Mouse (Mus musculus): ENCODE results near the gene Ctnnbip1. TPM values are rescaled to one million over a fixed set of nuclear protein-coding genes. Genes with fewer than 3 reads are reported as not detected.
A peak's percentile ranks its signal among the peaks of the same experiment; 100 is the strongest.

The Ctnnbip1 gene
- polyA plus RNA-seq, 1 experiment from 2014 or later = 65.2 TPM

DNA sequence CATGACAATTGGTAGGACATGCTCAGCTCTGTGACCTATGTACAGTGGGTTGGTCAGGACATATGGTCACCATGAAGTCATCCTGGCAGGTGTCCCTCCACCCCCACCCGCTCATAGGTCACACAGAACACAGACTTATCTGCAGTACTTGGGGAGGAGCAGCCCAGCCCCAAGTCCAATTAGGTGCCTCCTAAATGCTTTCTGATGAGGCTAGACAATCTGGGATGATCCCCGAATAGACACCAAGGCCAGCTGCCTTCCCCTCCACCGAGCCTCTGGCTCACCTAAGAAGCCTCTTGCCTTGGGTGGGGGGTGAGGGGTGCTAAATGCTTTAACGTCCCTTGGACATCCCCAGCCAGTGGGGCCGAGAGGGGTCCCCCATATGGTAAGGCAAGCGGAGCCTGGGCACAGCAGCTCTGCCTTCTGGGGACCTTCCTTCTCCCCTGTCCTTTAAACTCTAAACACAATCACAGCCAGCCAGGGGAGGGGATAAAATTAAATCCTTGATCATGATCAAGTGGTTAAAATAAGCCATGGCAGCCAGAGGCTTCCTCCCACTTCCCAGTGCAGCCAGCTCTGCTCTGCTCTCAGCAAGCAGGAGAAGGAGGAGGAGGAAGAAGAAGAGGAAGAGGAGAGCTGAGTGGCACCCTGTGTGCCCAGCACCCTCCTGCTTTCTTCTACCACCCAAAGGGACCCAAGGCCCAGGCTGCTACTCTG, 51.9 kb downstream of the Ctnnbip1 start:
- no peak for ATAC-seq (ENCODE audit: low FRiP score)
- H3K9ac ChIP-seq (ENCODE audit: low read depth, low read length) = no peak overlapping the region
- no peaks in the 10 kb centered on the region; the same call in 1 of the 2 replicates for H3K4me1 ChIP-seq (replicated peaks; ENCODE audit: control insufficient read depth, insufficient read depth, low read length)
- H3K27me3 ChIP-seq (ENCODE audit: control insufficient read depth, insufficient read depth, low read length) = no peaks in the 10 kb centered on the region
- H3K4me3 ChIP-seq (ENCODE audit: low read depth, low read length) = no peak overlapping the region
- no peaks in the 10 kb centered on the region for H3K36me3 ChIP-seq (ENCODE audit: control insufficient read depth, insufficient read depth, low read length)
- H3K9me3 ChIP-seq (ENCODE audit: control insufficient read depth, low read length) = no peaks in the 10 kb centered on the region
- H3K4me2 ChIP-seq (replicated peaks; ENCODE audit: low read depth, low read length) = no peak overlapping the region
- 82% methylated on average over 6 of the region's 6 CpGs for WGBS
- H3K27ac ChIP-seq (ENCODE audit: low read depth, low read length) = no peak overlapping the region
- no peak for DNase-seq (ENCODE audit: low spot score)

DNA sequence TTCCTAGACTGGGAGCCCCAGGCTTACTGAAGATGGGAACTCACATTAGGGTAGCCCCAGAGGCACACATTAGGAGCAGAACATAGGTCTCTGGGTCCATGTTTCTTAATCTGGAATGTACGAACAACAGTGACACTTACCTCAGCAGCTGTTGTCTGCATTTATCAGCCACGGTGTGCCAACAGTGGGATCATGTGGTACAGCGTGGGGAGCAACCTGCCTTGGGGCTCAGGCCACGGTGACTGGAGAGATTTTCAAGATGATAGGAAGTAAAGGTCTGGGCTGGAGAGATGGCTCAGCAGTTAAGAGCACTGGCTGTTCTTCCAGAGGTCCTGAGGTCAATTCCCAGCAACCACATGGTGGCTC, 52.4 kb downstream of the Ctnnbip1 start:
- Histone ChIP-seq H3K4me3 (ENCODE audit: low read depth, low read length) (no peak overlapping the region), H3K9me3 (ENCODE audit: control insufficient read depth, low read length) (no peaks in the 10 kb centered on the region), H3K27me3 (ENCODE audit: control insufficient read depth, insufficient read depth, low read length) (no peaks in the 10 kb centered on the region), H3K36me3 (ENCODE audit: control insufficient read depth, insufficient read depth, low read length) (no peaks in the 10 kb centered on the region), H3K4me2 (replicated peaks; ENCODE audit: low read depth, low read length) (no peak overlapping the region), H3K9ac (ENCODE audit: low read depth, low read length) (no peak overlapping the region), H3K4me1 (replicated peaks; ENCODE audit: control insufficient read depth, insufficient read depth, low read length) (no peaks in the 10 kb centered on the region; the same call in 1 of the 2 replicates), H3K27ac (ENCODE audit: low read depth, low read length) (no peak overlapping the region)
- DNase-seq (ENCODE audit: low spot score) = no peak
- 84% methylated on average over 4 of the region's 4 CpGs for WGBS
- ATAC-seq (ENCODE audit: low FRiP score) = no peak

DNA sequence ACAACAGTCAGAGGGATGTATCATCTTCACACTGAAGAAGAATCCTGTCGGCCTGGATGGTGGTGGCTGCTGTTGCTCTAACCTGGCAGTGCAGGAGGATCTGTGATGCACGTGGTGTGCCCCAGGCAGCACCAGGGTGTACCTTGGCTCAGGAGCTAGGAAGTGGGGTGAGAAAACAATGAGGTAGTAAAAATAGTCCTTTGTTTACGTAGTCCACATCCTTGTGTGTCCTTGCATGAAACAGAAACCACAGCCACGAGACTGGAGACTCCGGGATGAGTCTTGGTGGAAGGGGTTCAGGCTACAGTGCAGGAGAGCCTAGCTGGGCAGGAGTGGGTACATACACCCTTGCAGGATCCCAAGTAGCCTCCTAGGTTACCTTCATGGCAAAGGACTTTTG, 53.2 kb downstream of the Ctnnbip1 start:
- no peaks in the 10 kb centered on the region for H3K27me3 ChIP-seq (ENCODE audit: control insufficient read depth, insufficient read depth, low read length)
- no peaks in the 10 kb centered on the region for H3K36me3 ChIP-seq (ENCODE audit: control insufficient read depth, insufficient read depth, low read length)
- ATAC-seq (ENCODE audit: low FRiP score) = no peak
- H3K4me2 ChIP-seq (replicated peaks; ENCODE audit: low read depth, low read length) = no peak overlapping the region
- no peak overlapping the region for H3K9ac ChIP-seq (ENCODE audit: low read depth, low read length)
- no peak for DNase-seq (ENCODE audit: low spot score)
- no peak overlapping the region for H3K4me3 ChIP-seq (ENCODE audit: low read depth, low read length)
- H3K27ac ChIP-seq (ENCODE audit: low read depth, low read length) = no peak overlapping the region
- H3K9me3 ChIP-seq (ENCODE audit: control insufficient read depth, low read length) = no peaks in the 10 kb centered on the region
- no peaks in the 10 kb centered on the region for H3K4me1 ChIP-seq (replicated peaks; ENCODE audit: control insufficient read depth, insufficient read depth, low read length)
- 75% methylated on average over 5 of the region's 5 CpGs for WGBS

- H3K4me1 ChIP-seq (replicated peaks; ENCODE audit: control insufficient read depth, insufficient read depth, low read length) = no peaks in the 10 kb centered on the region
Measured at GRCm38 (mm10) chr4:149571651-149572149, 53.7 kb downstream of the Ctnnbip1 start.

DNA sequence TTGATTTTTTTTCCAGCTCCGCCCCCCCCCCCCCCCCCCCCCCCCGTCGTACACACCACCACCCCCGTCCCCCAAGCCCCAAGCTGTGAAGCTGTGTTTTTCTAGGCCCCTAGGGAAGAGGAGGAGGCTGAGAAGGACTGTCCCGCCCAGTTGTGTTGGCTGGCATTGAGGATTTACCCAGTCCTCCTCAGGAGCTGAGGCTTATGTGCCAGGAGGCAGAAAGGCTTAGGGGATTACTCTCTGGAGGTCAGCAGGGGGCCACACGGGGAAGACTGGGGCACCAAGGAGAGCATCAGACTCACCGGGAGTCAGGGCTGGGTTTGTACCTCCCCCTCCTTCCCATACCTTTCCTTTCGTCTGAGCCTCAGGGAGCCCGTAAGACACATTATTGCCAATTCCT, 54.4 kb downstream of the Ctnnbip1 start:
- Histone ChIP-seq H3K4me3 (ENCODE audit: low read depth, low read length) (no peak overlapping the region), H3K27me3 (ENCODE audit: control insufficient read depth, insufficient read depth, low read length) (no peaks in the 10 kb centered on the region), H3K27ac (ENCODE audit: low read depth, low read length) (no peak overlapping the region), H3K36me3 (ENCODE audit: control insufficient read depth, insufficient read depth, low read length) (no peaks in the 10 kb centered on the region), H3K4me1 (replicated peaks; ENCODE audit: control insufficient read depth, insufficient read depth, low read length) (no peaks in the 10 kb centered on the region), H3K9me3 (ENCODE audit: control insufficient read depth, low read length) (no peaks in the 10 kb centered on the region), H3K9ac (ENCODE audit: low read depth, low read length) (no peak overlapping the region), H3K4me2 (replicated peaks; ENCODE audit: low read depth, low read length) (no peak overlapping the region)
- DNase-seq (ENCODE audit: low spot score) (no peak), ATAC-seq (ENCODE audit: low FRiP score) (no peak)
- WGBS = 35% methylated on average over 6 of the region's 9 CpGs

More at GRCm38 (mm10) chr4:149571651-149572149, 53.7 kb downstream of the Ctnnbip1 start:
- no peak overlapping the region for H3K27ac ChIP-seq (ENCODE audit: low read depth, low read length)
- no peak overlapping the region for H3K4me2 ChIP-seq (replicated peaks; ENCODE audit: low read depth, low read length)
- no peak for ATAC-seq (ENCODE audit: low FRiP score)
- DNase-seq (ENCODE audit: low spot score) = no peak
- H3K9me3 ChIP-seq (ENCODE audit: control insufficient read depth, low read length) = no peaks in the 10 kb centered on the region
- no peak overlapping the region for H3K4me3 ChIP-seq (ENCODE audit: low read depth, low read length)
- no peaks in the 10 kb centered on the region for H3K36me3 ChIP-seq (ENCODE audit: control insufficient read depth, insufficient read depth, low read length)
- H3K27me3 ChIP-seq (ENCODE audit: control insufficient read depth, insufficient read depth, low read length) = no peaks in the 10 kb centered on the region
- H3K9ac ChIP-seq (ENCODE audit: low read depth, low read length) = no peak overlapping the region
- 59% methylated on average over 8 of the region's 8 CpGs for WGBS

DNA sequence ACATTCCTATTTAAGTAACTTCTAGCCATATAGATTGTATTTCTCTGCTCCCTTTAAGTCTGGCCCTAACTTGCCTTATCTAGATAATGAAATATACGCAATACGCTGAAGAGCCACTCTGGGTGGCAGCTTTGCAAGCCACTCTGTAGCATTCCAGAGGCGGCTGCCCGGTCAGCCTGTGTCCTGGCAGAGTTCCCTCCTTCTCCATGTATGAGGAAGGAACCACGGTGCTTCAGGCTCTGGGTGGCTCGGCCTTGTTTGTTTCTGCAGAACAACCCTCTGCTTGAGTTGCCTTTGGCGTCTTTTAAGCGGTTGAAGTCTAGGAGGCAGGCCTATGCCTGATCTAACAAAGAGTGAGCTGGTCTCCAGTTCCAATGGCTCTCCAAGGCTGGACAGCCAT, 54.8 kb downstream of the Ctnnbip1 start:
- no peaks in the 10 kb centered on the region for H3K36me3 ChIP-seq (ENCODE audit: control insufficient read depth, insufficient read depth, low read length)
- H3K4me2 ChIP-seq (replicated peaks; ENCODE audit: low read depth, low read length) = no peak overlapping the region
- DNase-seq (ENCODE audit: low spot score) = no peak
- 68% methylated on average over 8 of the region's 8 CpGs for WGBS
- no peaks in the 10 kb centered on the region for H3K27me3 ChIP-seq (ENCODE audit: control insufficient read depth, insufficient read depth, low read length)
- no peak for ATAC-seq (ENCODE audit: low FRiP score)
- no peak overlapping the region for H3K4me3 ChIP-seq (ENCODE audit: low read depth, low read length)
- no peaks in the 10 kb centered on the region for H3K9me3 ChIP-seq (ENCODE audit: control insufficient read depth, low read length)
- H3K27ac ChIP-seq (ENCODE audit: low read depth, low read length) = no peak overlapping the region
- H3K9ac ChIP-seq (ENCODE audit: low read depth, low read length) = no peak overlapping the region
- H3K4me1 ChIP-seq (replicated peaks; ENCODE audit: control insufficient read depth, insufficient read depth, low read length) = no peaks in the 10 kb centered on the region

- 59% methylated on average over 14 of the region's 14 CpGs for WGBS
- DNase-seq (ENCODE audit: low spot score) (no peak), ATAC-seq (ENCODE audit: low FRiP score) (no peak)
- H3K4me2 ChIP-seq (replicated peaks; ENCODE audit: low read depth, low read length) = no peak overlapping the region
- H3K27me3 ChIP-seq (ENCODE audit: control insufficient read depth, insufficient read depth, low read length) = no peaks in the 10 kb centered on the region
- H3K27ac ChIP-seq (ENCODE audit: low read depth, low read length) = no peak overlapping the region
- H3K4me1 ChIP-seq (replicated peaks; ENCODE audit: control insufficient read depth, insufficient read depth, low read length) = no peaks in the 10 kb centered on the region
- H3K9me3 ChIP-seq (ENCODE audit: control insufficient read depth, low read length) = no peaks in the 10 kb centered on the region
- no peak overlapping the region for H3K9ac ChIP-seq (ENCODE audit: low read depth, low read length)
- H3K36me3 ChIP-seq (ENCODE audit: control insufficient read depth, insufficient read depth, low read length) = no peaks in the 10 kb centered on the region
- no peak overlapping the region for H3K4me3 ChIP-seq (ENCODE audit: low read depth, low read length)
Measured at GRCm38 (mm10) chr4:149574391-149574821, 56.4 kb downstream of the Ctnnbip1 start.

DNA sequence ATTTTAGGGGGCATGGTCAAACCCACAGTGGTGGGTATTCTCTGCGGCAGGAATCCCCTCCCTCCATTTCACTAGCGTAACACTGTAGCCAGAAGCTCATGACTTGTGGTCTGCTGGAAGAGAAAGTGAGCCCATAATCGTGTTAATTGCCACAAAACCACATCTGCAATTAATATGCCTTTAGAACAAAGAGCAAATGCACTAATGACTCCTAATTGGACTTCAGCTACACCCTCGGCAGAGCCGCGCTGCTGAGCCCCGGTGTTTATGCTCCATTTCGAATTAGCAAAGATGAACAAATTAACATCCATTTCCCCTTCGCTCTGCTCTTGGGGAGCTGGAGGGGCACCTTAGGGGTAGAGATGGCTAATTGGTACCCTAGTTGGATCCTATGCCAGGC, 58.0 kb downstream of the Ctnnbip1 start:
- Histone ChIP-seq H3K27ac (ENCODE audit: low read depth, low read length) (no peak overlapping the region), H3K4me2 (replicated peaks; ENCODE audit: low read depth, low read length) (no peak overlapping the region), H3K27me3 (ENCODE audit: control insufficient read depth, insufficient read depth, low read length) (no peaks in the 10 kb centered on the region), H3K36me3 (ENCODE audit: control insufficient read depth, insufficient read depth, low read length) (no peaks in the 10 kb centered on the region), H3K9me3 (ENCODE audit: control insufficient read depth, low read length) (no peaks in the 10 kb centered on the region), H3K4me3 (ENCODE audit: low read depth, low read length) (no peak overlapping the region), H3K9ac (ENCODE audit: low read depth, low read length) (no peak overlapping the region), H3K4me1 (replicated peaks; ENCODE audit: control insufficient read depth, insufficient read depth, low read length) (no peaks in the 10 kb centered on the region)
- WGBS = 86% methylated on average over 9 of the region's 9 CpGs
- no peak for ATAC-seq (ENCODE audit: low FRiP score)
- no peak for DNase-seq (ENCODE audit: low spot score)

- ATAC-seq (ENCODE audit: low FRiP score) (peak; percentile 59), DNase-seq (ENCODE audit: low spot score) (no peak)
- no peaks in the 10 kb centered on the region for H3K27me3 ChIP-seq (ENCODE audit: control insufficient read depth, insufficient read depth, low read length)
- H3K36me3 ChIP-seq (ENCODE audit: control insufficient read depth, insufficient read depth, low read length) = no peaks in the 10 kb centered on the region
- peak overlapping the region; percentile 59 for H3K27ac ChIP-seq (ENCODE audit: low read depth, low read length)
- H3K4me2 ChIP-seq (replicated peaks; ENCODE audit: low read depth, low read length) = no peak overlapping the region; the same call in 1 of the 2 replicates
- WGBS = 19% methylated on average over 4 of the region's 4 CpGs
- H3K9me3 ChIP-seq (ENCODE audit: control insufficient read depth, low read length) = no peaks in the 10 kb centered on the region
- H3K4me1 ChIP-seq (replicated peaks; ENCODE audit: control insufficient read depth, insufficient read depth, low read length) = no peaks in the 10 kb centered on the region
- H3K9ac ChIP-seq (ENCODE audit: low read depth, low read length) = peak overlapping the region; percentile 16; the same call in 1 of the 2 replicates
- no peak overlapping the region for H3K4me3 ChIP-seq (ENCODE audit: low read depth, low read length)
Measured at GRCm38 (mm10) chr4:149576993-149577548, 59.0 kb downstream of the Ctnnbip1 start.
